Mouse (Mus musculus) adrenal gland, postnatal 4 days (tissue): ENCODE results near the gene Gm11634. TPM values are rescaled to one million over a fixed set of nuclear protein-coding genes. Genes with fewer than 3 reads are reported as not detected.
"Not testable (repeated sequence)": the region's sequence is repeated elsewhere in the genome, so short reads cannot be mapped to it uniquely, and the experiment has no call there.

ENCODE experiments used
- DNase-seq, 2 experiments: peaks; one replicate each; pipeline ENCODE4 v3.0.0; 2021 to 2022; ENCODE audit warnings: low spot score in 2 of 2, mixed read lengths in 2 of 2
- total RNA-seq, 2 experiments: library from RNA; stranded (reverse); gene quantifications; 2 replicates each; pipeline ENCODE4 v1.2.3; 2021

The Gm11634 gene
- total RNA-seq, 2 experiments from 2014 or later, result not detected

GRCm38 (mm10) chr11:101616948-101617767 is 18.1 kb upstream of the Gm11634 start:
- no peak for DNase-seq

GRCm38 (mm10) chr11:101616104-101616503 is 17.0 kb upstream of the Gm11634 start:
- DNase-seq, result no peak

GRCm38 (mm10) chr11:101615380-101615779 is 16.3 kb upstream of the Gm11634 start:
- no peak for DNase-seq

- DNase-seq, result no peak
Observed at GRCm38 (mm10) chr11:101614116-101614515, 15.1 kb upstream of the Gm11634 start.

- no peak for DNase-seq
Observed at GRCm38 (mm10) chr11:101613596-101613995, 14.5 kb upstream of the Gm11634 start.

- no peak for DNase-seq
Observed at GRCm38 (mm10) chr11:101610445-101610844, 11.4 kb upstream of the Gm11634 start.

GRCm38 (mm10) chr11:101607134-101607533 is 8.1 kb upstream of the Gm11634 start:
- not testable (repeated sequence) for DNase-seq

- DNase-seq, result peak; percentile 40 to 57
Observed at GRCm38 (mm10) chr11:101604531-101605453, 5.7 kb upstream of the Gm11634 start.

GRCm38 (mm10) chr11:101604116-101604515 is 5.1 kb upstream of the Gm11634 start:
- DNase-seq, result no peak

- DNase-seq, result peak; percentile 19 to 43
Observed at GRCm38 (mm10) chr11:101602491-101602890, 3.4 kb upstream of the Gm11634 start.

GRCm38 (mm10) chr11:101589989-101590624 is 8.9 kb downstream of the Gm11634 start:
- no peak for DNase-seq

GRCm38 (mm10) chr11:101589444-101589843 is 9.6 kb downstream of the Gm11634 start:
- peak in 1 of 2 experiments; percentile 54 for DNase-seq

GRCm38 (mm10) chr11:101588868-101589267 is 10.2 kb downstream of the Gm11634 start:
- no peak for DNase-seq

- DNase-seq, result no peak
Observed at GRCm38 (mm10) chr11:101587676-101588075, 11.4 kb downstream of the Gm11634 start.

- DNase-seq, result no peak
Observed at GRCm38 (mm10) chr11:101585805-101586204, 13.3 kb downstream of the Gm11634 start.

GRCm38 (mm10) chr11:101585031-101585430 is 14.0 kb downstream of the Gm11634 start:
- not testable (repeated sequence) for DNase-seq

GRCm38 (mm10) chr11:101583205-101583604 is 15.9 kb downstream of the Gm11634 start:
- no peak for DNase-seq

- peak; percentile 52 to 73 for DNase-seq
Observed at GRCm38 (mm10) chr11:101582054-101583035, 16.7 kb downstream of the Gm11634 start, which contains the start of gene Tmem106a. Gene Tmem106a, plus strand, starts transcription at chr11:101582242.

- DNase-seq, result no peak
Observed at GRCm38 (mm10) chr11:101581081-101581764, 17.8 kb downstream of the Gm11634 start.
